Mouse (Mus musculus) right cerebral cortex, adult 18-20 months (tissue): ENCODE measurements around the gene Nosip.

ENCODE experiments used
- DNase-seq: peaks from one replicate; pipeline ENCODE4 v3.0.0; 2022; ENCODE audit warnings: mixed read lengths

Nosip gene

GRCm38 (mm10) chr7:45060632-45061122, 1.6 kb upstream of the Nosip start:
- DNase-seq, result no peak

- DNase-seq, result no peak
These were observed 625 bp upstream of the Nosip start for GRCm38 (mm10) chr7:45061532-45062075.

- no peak for DNase-seq
These were observed 5.2 kb downstream of the Nosip start for GRCm38 (mm10) chr7:45067190-45067999.

- no peak for DNase-seq
These were observed 5.7 kb downstream of the Nosip start for GRCm38 (mm10) chr7:45068000-45068318.

- DNase-seq, result no peak
These were observed 7.4 kb downstream of the Nosip start for GRCm38 (mm10) chr7:45069671-45070070.

- DNase-seq, result no peak
These were observed 10.0 kb downstream of the Nosip start for GRCm38 (mm10) chr7:45072230-45072629.

- no peak for DNase-seq
These were observed 11.0 kb downstream of the Nosip start for GRCm38 (mm10) chr7:45073171-45073707.

GRCm38 (mm10) chr7:45073949-45074348, 11.7 kb downstream of the Nosip start:
- no peak for DNase-seq

- no peak for DNase-seq
These were observed 13.2 kb downstream of the Nosip start for GRCm38 (mm10) chr7:45075405-45075804.

GRCm38 (mm10) chr7:45076501-45076900, 14.3 kb downstream of the Nosip start:
- DNase-seq, result no peak

GRCm38 (mm10) chr7:45077322-45077721, 15.1 kb downstream of the Nosip start:
- no peak for DNase-seq

- DNase-seq, result no peak
These were observed 15.6 kb downstream of the Nosip start for GRCm38 (mm10) chr7:45077829-45078228.

GRCm38 (mm10) chr7:45078513-45078912, 16.3 kb downstream of the Nosip start:
- peak; percentile 49 for DNase-seq

GRCm38 (mm10) chr7:45079856-45080255, 17.6 kb downstream of the Nosip start:
- peak; percentile 81 for DNase-seq

GRCm38 (mm10) chr7:45081016-45081415, 18.8 kb downstream of the Nosip start:
- DNase-seq, result no peak

- no peak for DNase-seq
These were observed 20.4 kb downstream of the Nosip start for GRCm38 (mm10) chr7:45082401-45083299.

GRCm38 (mm10) chr7:45083300-45083890, 21.2 kb downstream of the Nosip start:
- DNase-seq, result no peak

GRCm38 (mm10) chr7:45086084-45086483, 23.9 kb downstream of the Nosip start:
- DNase-seq, result no peak

- no peak for DNase-seq
These were observed 26.4 kb downstream of the Nosip start for GRCm38 (mm10) chr7:45088597-45088996.

- no peak for DNase-seq
These were observed 28.2 kb downstream of the Nosip start for GRCm38 (mm10) chr7:45090251-45090977.

- DNase-seq, result no peak
These were observed 29.1 kb downstream of the Nosip start for GRCm38 (mm10) chr7:45091001-45091990.
